Mouse (Mus musculus): Measurements from ENCODE around the gene Cnot6l.

DNA sequence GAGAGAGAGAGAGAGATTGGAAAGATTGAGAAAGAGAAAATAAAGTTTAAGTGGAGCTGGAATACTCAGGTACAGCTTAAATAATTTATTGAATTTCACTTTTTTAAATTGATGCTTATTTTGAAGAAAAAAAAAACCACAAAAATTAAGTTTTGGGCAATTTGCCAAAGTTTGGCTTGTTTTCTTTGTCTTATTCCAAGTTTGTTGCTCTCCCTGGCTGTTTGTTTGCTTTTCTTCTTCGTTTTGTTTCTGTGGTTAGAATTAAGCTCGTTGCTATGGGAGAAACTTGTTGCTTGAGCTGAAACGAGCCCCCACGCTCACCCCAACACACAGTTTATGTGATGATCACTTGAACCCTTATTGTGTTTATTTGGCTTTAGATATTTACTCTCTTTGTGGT lies 27.3 kb upstream of the Cnot6l start:
- TF ChIP-seq POLR2A (IDR thresholded peaks at IDR 0.05; ENCODE audit: low read depth, low read length) (no peak), CTCF (IDR thresholded peaks at IDR 0.05; ENCODE audit: extremely low read depth, insufficient read depth, insufficient read length, insufficient replicate concordance) (no peak)

All from spleen, adult 2 months (tissue).